Mouse (Mus musculus) T-helper 17 cell (primary cell): ENCODE results near the gene Tmem171.

Source experiments
- in situ Hi-C, 2 experiments: fragments of 300-600 bp; cut with MboI, MseI; formaldehyde crosslinking; loops; 1 replicate in 1 of 2; 2 replicates in 1 of 2; pipeline ENCODE4 v1.15.1; 2025; ENCODE audit warnings: high pct_unique_total_duplicates in 2 of 2

The Tmem171 gene

DNA sequence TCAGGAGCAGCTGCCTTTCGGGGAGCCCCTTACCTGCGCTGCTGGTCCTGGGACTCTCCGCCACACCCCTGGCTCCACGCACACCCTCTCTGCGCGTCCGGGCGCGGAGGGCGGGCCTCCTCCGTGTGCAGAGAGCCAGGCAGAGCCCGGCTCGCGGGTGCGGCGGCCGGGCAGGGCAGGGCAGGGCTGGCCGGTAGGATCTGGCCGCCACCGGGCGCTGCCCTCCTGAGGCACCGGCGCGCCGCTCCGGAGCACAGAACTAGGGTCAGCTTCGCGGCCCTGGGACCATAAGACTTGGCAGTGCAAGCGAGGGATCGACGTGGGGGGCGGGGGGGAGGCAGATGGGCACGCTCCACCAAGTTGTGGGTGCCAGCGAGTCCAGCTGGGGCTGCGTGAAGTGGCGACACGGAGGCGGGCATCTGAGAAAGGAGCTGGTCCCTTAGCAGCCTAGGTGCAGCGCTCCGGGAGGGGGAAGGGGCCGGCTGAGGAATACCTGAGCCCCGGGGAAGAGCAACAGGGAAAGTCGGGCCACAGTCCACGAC lies at the start of gene Tmem171:
Gene Tmem171 (minus strand): TSS at position 62 of the 542 bp plus-strand sequence.
- in situ Hi-C loops, result loop anchor here (10.0 to 25.0 kb wide), 3 partner anchors 60 to 1067 kb away; partner anchors contain the start of gene Tmem174 (in 1 of the 2)

GRCm38 (mm10) chr13:98743829-98744228 lies 49.2 kb upstream of the Tmem171 start:
- in situ Hi-C loops, result no loop called here

DNA sequence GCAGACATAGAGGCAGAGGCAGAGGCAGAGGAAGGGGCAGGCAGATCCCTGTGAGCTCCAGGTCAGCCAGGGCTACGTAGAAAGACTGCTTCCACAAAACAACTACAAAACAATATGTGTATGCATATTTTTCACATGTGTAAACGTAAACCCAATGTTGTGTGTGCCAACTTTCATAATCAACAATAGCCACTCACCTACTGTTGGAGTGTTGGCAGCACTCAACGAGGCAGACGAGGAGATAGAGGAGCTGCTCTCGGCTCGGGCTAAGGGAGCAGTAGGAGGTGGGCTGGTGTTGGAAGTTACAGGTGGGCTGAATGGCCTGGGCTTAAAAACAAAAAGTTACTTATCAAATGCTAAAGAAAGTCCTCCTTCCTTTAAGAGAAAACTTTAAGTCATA lies 48.6 kb upstream of the Tmem171 start:
- in situ Hi-C loops, result no loop called here

- in situ Hi-C loops, result loop anchor here in 1 of 2 experiments (10.0 kb wide), 1 partner anchor 377 kb away; no protein-coding TSS in a partner anchor
Observed at GRCm38 (mm10) chr13:98738213-98738612, 43.6 kb upstream of the Tmem171 start.

- in situ Hi-C loops, result loop anchor here in 1 of 2 experiments (10.0 kb wide), 1 partner anchor 382 kb away; no protein-coding TSS in a partner anchor
Observed at GRCm38 (mm10) chr13:98733292-98733691, 38.7 kb upstream of the Tmem171 start.

DNA sequence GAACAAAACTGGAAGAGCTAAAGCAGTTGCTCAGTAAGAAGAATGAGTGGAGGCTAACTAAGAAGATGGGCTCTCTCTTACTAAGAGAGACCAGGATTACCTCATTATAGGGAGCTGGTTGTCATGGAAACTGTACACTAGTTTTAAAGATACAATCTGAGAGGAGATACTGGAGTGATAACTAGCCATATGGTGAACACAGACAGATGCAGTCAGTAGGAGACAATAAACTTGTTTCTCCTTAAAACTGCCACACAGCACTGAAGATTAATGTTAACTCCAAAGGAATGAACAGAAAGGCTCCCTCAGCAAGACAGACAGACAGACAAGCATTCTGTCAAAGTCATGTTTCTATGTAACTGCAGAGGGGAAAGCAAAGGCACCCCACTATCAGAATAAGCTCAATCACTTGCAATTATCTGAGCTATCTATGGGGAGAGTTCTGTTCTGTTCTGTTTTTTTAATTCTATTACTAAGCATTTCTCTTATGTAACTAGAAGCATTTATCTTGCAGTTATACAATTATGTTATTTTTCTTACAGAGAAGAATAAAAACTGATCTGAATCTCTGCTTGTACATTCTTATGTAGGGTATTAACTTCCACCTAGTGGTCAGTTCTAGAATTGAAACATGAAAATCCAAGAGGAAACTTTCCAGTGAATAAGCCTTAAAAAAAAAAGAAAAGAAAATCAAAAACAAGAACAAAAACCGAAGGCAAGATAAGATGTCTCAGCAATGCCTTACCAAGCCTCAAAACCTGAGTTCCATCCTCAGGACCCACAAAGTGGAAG lies 34.8 kb upstream of the Tmem171 start:
- in situ Hi-C loops, result loop anchor here in 1 of 2 experiments (10.0 kb wide), 1 partner anchor 385 kb away; no protein-coding TSS in a partner anchor

DNA sequence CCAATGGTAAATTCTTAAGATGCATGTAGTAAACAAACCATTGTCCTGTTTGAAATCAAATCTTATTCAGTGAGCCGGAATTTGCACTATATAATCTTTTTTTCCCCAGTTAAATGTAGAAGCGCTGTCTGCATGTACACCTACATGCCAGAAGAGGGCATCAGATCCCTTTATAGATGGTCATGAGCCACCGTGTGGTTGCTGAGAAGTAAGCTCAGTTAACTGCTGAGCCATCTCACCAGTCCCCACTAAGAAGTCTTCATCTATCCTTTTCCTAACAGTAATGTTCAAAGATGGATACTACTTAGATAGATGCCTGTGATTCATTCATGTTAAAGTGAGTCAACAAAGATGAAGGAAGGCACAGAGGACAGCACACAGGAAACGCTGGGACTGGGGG lies 31.9 kb upstream of the Tmem171 start:
- in situ Hi-C loops, result no loop called here

DNA sequence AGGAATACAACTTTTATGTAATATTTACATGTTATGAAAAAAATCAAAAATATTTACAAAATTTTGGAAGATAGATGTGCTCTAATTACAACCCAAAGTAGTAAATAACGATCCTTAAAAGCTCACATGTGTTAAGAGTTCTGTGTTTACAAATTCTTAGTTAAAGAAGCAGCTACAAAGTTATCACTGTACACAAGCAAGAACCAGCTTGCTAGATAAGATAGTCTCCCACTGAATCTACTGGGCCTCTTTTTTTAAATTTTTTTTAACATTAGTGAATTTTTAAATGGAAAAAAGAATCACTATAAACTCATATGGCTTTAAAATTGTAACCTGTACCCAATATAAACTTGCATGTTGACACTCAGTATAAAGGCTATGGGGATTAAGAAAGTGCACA lies 28.8 kb upstream of the Tmem171 start:
- in situ Hi-C loops, result no loop called here

DNA sequence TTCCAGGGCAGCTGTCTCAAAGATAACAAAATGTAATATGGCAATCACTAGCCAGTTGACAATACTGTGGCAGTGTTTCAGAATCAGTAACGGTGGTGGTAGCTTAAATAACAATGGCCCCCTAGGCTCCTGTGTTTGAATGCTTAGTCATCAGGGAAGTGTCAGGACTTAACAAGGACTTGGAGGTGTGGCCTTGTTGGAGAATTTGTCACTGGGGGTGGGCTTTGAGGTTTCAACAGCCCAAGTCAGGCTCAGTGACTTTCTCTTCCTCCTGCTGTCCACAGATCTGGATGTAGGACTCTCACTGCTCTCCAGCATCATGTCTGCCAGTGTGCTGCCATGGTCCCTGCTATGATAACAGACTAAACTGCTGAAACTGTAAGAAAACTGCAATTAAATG lies 27.7 kb upstream of the Tmem171 start:
- in situ Hi-C loops, result no loop called here

DNA sequence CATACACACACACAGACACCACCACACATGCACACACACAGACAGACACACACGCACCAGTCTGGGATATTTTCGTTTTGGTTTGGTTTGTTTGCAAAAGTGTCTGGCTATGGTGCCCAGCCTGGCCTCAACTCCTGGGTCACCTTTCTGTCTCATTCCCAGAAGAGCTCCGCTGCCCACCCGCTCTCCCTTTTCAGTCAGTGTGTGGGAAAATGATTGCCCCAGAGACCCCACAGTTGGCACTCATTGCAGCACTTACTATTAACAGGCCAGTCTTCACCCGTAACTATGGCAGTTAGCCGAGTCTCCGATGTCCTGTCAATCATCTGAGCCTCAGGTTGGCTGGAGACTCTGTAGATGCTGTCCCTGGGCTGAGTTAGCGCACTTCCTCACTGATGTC lies 21.5 kb upstream of the Tmem171 start:
- in situ Hi-C loops, result no loop called here

GRCm38 (mm10) chr13:98715443-98715990 lies 20.9 kb upstream of the Tmem171 start:
- in situ Hi-C loops, result no loop called here

DNA sequence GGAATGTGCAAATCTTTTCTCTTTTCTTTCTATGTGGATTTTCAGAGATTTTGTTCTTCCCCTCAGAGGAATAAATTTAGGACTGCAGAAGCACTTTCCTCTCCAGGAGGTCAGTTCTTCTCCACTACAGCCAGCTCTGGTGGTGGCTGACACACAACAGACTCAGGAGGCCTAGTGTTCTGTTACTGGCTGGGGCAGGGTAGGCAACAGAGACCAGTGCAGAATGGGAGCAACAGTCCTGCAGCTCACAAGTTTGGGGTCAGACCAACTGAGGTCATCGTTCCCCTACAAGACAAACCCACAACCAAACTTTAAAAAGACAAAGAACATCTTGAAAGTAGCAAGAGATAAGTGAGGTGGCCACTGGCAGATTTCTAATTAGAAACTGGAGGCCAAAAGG lies 16.0 kb upstream of the Tmem171 start:
- in situ Hi-C loops, result no loop called here

DNA sequence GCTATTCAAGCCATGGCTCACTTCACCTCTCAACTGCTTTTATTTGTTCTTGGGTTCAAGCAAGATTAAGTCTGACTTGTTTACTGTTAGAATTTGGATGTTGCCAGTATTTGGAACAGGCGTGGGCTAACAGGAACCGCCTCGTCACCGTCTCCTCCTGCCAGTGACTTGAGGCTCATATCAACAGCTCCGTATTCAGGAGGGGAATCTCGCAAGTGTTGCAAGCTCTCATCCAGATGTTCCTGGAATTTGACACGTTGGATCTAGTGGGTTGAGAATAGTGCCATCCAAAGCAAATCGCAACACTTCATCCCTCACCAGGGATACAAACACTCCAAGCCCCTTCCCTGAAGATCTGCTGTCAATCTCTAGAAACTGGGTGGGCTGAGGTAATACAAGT lies 15.6 kb upstream of the Tmem171 start:
- in situ Hi-C loops, result no loop called here

- in situ Hi-C loops, result no loop called here
Observed at GRCm38 (mm10) chr13:98705501-98705900, 10.9 kb upstream of the Tmem171 start.

- in situ Hi-C loops, result loop anchor here in 1 of 2 experiments (5.0 kb wide), 1 partner anchor 364 kb away; no protein-coding TSS in a partner anchor
Observed at GRCm38 (mm10) chr13:98703786-98704185, 9.2 kb upstream of the Tmem171 start.

DNA sequence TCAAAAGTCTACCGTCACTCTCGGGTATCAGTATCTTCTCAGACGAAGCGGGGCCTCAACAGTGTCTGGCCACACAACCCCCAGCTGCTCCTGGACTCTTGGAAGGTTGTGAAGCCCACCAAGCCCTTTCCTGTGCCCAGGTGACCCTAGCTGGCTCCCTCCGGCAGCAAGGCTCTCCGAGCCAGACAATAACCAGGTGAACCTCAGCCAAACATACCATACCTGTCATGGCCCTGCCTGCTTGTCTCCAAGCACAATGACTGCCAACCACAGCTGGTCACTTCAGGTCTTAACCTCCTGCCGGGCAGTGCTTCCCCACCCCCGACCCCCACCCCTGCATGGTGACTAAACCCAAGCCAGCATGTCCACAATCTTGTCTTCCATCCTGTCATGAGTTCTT lies 7.7 kb upstream of the Tmem171 start:
- in situ Hi-C loops, result loop anchor here in 1 of 2 experiments (5.0 kb wide), 1 partner anchor 365 kb away; no protein-coding TSS in a partner anchor

DNA sequence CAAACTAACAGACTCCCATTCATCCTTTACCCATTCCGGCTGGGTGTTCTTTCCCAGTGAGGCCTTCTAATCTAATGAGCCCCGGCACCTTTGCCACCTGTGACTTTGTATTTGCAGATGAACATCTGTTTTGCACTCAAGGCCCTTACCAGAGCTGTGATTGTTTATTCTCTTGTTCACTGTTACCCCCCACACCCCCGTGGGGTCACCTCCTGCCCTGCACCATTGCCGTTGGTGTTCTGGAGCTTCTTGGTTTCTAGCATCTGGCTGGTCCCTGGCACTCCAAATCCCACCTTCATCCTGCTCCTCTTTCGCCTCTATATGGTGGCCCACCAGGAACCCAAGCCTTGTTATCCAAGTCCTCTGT lies 6.7 kb upstream of the Tmem171 start:
- in situ Hi-C loops, result loop anchor here in 1 of 2 experiments (5.0 kb wide), 1 partner anchor 366 kb away; no protein-coding TSS in a partner anchor

DNA sequence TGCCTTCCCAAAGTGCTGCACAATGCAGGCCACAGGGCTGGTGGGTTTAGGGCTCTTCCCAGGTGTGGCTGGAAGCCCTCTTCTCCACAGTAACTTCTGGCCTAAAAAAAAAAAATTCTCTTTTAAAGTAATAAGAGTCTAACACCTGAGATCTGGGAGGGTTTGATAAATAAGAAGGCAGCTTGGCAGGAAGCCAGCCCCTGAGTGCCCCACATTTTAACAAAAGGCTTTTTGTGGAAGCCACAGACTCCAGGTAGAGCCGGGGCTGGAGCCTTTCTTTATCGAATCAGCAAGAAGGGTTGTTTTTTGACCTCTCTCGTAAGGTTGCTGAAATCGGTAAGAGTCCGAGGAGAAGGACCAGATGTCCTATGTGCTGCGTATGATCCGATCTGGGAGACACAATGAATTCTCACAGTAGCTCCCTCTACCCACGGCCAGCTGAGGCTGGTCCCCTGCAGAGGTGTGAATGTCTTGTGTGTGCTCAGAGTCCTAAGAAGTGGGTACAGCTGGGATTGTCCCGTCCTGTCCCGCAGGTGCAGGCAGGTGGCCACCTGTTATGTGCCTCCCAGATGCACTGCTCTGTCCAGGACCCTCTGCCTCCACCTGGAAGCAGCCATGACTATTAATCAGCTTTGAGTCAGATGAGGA lies 6.2 kb upstream of the Tmem171 start:
- in situ Hi-C loops, result loop anchor here in 1 of 2 experiments (5.0 kb wide), 1 partner anchor 367 kb away; no protein-coding TSS in a partner anchor

GRCm38 (mm10) chr13:98699982-98700540 lies 5.4 kb upstream of the Tmem171 start:
- in situ Hi-C loops, result loop anchor here (5.0 to 25.0 kb wide), 4 partner anchors 65 to 1062 kb away; partner anchors contain the start of gene Tmem174 (in 1 of the 2)

- in situ Hi-C loops, result loop anchor here (10.0 to 25.0 kb wide), 3 partner anchors 64 to 1063 kb away; partner anchors contain the start of gene Tmem174 (in 1 of the 2)
Observed at GRCm38 (mm10) chr13:98699051-98699744, 4.6 kb upstream of the Tmem171 start.
